Mouse (Mus musculus): ENCODE results near the gene Iqsec1.

GRCm38 (mm10) chr6:90848068-90848467 lies 140.4 kb downstream of the Iqsec1 start:
- TF ChIP-seq CTCF (IDR thresholded peaks at IDR 0.05; ENCODE audit: low read depth) (no peak), EP300 (IDR thresholded peaks at IDR 0.05; ENCODE audit: low read depth) (no peak)

Measured in heart, postnatal 0 days (tissue).